Mouse (Mus musculus): ENCODE data around the gene Cpeb3.

GRCm38 (mm10) chr19:37211416-37211815 lies 3.0 kb upstream of the Cpeb3 start:
- TF ChIP-seq CTCF (IDR thresholded peaks at IDR 0.05; ENCODE audit: control insufficient read depth, insufficient read depth, low read length) (no peak), POLR2A (IDR thresholded peaks at IDR 0.05; ENCODE audit: borderline replicate concordance, control insufficient read depth, low read depth, low read length) (no peak)

Data from bone marrow, adult 2 months (tissue).